Mouse (Mus musculus): ENCODE measurements around the gene Cd53. TPM values are rescaled to one million over a fixed set of nuclear protein-coding genes. Genes with fewer than 3 reads are reported as not detected.

The Cd53 gene
- polyA plus RNA-seq (2014; fragmentation: Nextera tagmentation; extraction: Ambion mirVana), result 4.3 and 7.1 TPM in 2 replicates

- ATAC-seq (ENCODE audit: insufficient number of reproducible peaks, insufficient read depth, low FRiP score, low read depth), result no peak
- Histone ChIP-seq H3K9me3 (ENCODE audit: control insufficient read depth, low read length) (0 out of 2 replicates have a peak, but pooled peaks cover 2% of the 10 kb centered on the region), H3K36me3 (ENCODE audit: control insufficient read depth, insufficient read depth, low read length) (no peaks in the 10 kb centered on the region), H3K9ac (ENCODE audit: low read length) (no peak within 1 kb of the TSS), H3K4me2 (ENCODE audit: low read length) (no peak within 1 kb of the TSS), H3K27me3 (ENCODE audit: control insufficient read depth, insufficient read depth, low read length) (no peaks in the 10 kb centered on the region), H3K27ac (replicated peaks in 1 of 2; ENCODE audit: control insufficient read depth in 1 of 2, insufficient read depth in 1 of 2, low read depth in 2 of 2, low read length in 2 of 2) (no peak within 1 kb of the TSS), H3K4me3 (ENCODE audit: control insufficient read depth in 1 of 2, insufficient read depth in 1 of 2, low read depth in 1 of 2, low read length in 2 of 2) (no peak within 1 kb of the TSS), H3K4me1 (ENCODE audit: control insufficient read depth in 2 of 2, insufficient read depth in 2 of 2, low read length in 2 of 2) (no peaks in the 10 kb centered on the region)
- 50% methylated on average over 2 of the region's 2 CpGs for WGBS
These were observed at the start of gene Cd53 for GRCm38 (mm10) chr3:106789930-106790329. Gene Cd53 (minus strand): TSS chr3:106790149.

DNA sequence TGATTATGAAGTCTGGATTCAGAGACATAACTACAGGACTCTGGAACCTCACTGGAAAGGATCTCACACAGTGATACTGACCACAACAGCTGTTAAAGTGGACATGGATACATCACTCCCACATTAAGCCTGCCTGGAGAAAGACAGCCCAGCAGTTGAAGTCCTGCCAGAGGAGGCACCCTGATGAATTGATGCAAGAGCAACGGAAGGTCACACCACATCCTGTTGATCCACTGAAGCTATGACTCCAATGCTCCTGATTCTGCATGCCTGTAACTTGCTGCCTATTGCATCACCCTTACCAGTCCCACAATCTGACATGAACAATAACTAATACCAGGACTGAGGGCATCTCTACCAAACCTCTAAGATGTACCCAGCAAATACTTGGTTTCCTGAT lies 42.2 kb upstream of the Cd53 start:
- WGBS, result 87% methylated on average over 1 of the region's 1 CpGs

DNA sequence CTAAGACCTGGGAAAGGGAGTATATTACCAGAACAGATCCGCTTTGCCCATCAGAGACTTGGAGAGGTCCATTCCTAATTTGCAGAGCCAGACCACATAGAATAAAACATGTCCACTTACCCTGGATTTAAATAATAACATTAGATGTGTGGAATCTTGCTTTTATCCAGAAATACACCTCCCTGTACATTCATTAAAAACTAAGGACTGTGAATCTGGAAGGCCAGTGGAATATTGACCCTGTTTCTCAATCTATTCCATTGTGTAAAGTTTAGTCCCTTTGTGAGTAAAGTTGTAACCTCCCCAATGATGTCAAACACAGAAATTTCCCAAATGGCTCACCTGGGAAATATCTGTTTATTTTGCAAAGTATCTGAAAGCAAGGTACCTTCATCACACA lies 36.2 kb upstream of the Cd53 start, which contains the start of gene Olfr266:
Gene Olfr266 (minus strand): TSS at position 101 of the 400 bp plus-strand sequence.
- Histone ChIP-seq H3K9me3 (ENCODE audit: control insufficient read depth, low read length) (no peaks in the 10 kb centered on the region), H3K27ac (replicated peaks in 1 of 2; ENCODE audit: control insufficient read depth in 1 of 2, insufficient read depth in 1 of 2, low read depth in 2 of 2, low read length in 2 of 2) (no peak within 1 kb of the TSS), H3K36me3 (ENCODE audit: control insufficient read depth, insufficient read depth, low read length) (no peaks in the 10 kb centered on the region), H3K4me3 (ENCODE audit: control insufficient read depth in 1 of 2, insufficient read depth in 1 of 2, low read depth in 1 of 2, low read length in 2 of 2) (no peak within 1 kb of the TSS), H3K9ac (ENCODE audit: low read length) (no peak within 1 kb of the TSS), H3K4me2 (ENCODE audit: low read length) (no peak within 1 kb of the TSS), H3K27me3 (ENCODE audit: control insufficient read depth, insufficient read depth, low read length) (no peaks in the 10 kb centered on the region), H3K4me1 (ENCODE audit: control insufficient read depth in 2 of 2, insufficient read depth in 2 of 2, low read length in 2 of 2) (no peaks in the 10 kb centered on the region)
- WGBS, result 78% methylated on average over 1 of the region's 1 CpGs
- no peak for ATAC-seq (ENCODE audit: insufficient number of reproducible peaks, insufficient read depth, low FRiP score, low read depth)

More for the DNA sequence above, 42.2 kb upstream of the Cd53 start:
- ATAC-seq (ENCODE audit: insufficient number of reproducible peaks, insufficient read depth, low FRiP score, low read depth), result no peak
- Histone ChIP-seq H3K4me2 (ENCODE audit: low read length) (no peak overlapping the region), H3K9me3 (ENCODE audit: control insufficient read depth, low read length) (no peaks in the 10 kb centered on the region), H3K27me3 (ENCODE audit: control insufficient read depth, insufficient read depth, low read length) (no peaks in the 10 kb centered on the region), H3K9ac (ENCODE audit: low read length) (no peak overlapping the region), H3K4me3 (ENCODE audit: control insufficient read depth in 1 of 2, insufficient read depth in 1 of 2, low read depth in 1 of 2, low read length in 2 of 2) (no peak overlapping the region), H3K27ac (replicated peaks in 1 of 2; ENCODE audit: control insufficient read depth in 1 of 2, insufficient read depth in 1 of 2, low read depth in 2 of 2, low read length in 2 of 2) (no peak overlapping the region), H3K4me1 (ENCODE audit: control insufficient read depth in 2 of 2, insufficient read depth in 2 of 2, low read length in 2 of 2) (no peaks in the 10 kb centered on the region), H3K36me3 (ENCODE audit: control insufficient read depth, insufficient read depth, low read length) (no peaks in the 10 kb centered on the region)

- 63% methylated on average over 2 of the region's 2 CpGs for WGBS
- no peaks in the 10 kb centered on the region for H3K36me3 ChIP-seq (ENCODE audit: control insufficient read depth, insufficient read depth, low read length)
- no peak overlapping the region for H3K9ac ChIP-seq (ENCODE audit: low read length)
- H3K4me3 ChIP-seq (ENCODE audit: control insufficient read depth in 1 of 2, insufficient read depth in 1 of 2, low read depth in 1 of 2, low read length in 2 of 2), result no peak overlapping the region
- no peaks in the 10 kb centered on the region for H3K27me3 ChIP-seq (ENCODE audit: control insufficient read depth, insufficient read depth, low read length)
- no peaks in the 10 kb centered on the region for H3K9me3 ChIP-seq (ENCODE audit: control insufficient read depth, low read length)
- no peak overlapping the region for H3K4me2 ChIP-seq (ENCODE audit: low read length)
- no peaks in the 10 kb centered on the region for H3K4me1 ChIP-seq (ENCODE audit: control insufficient read depth in 2 of 2, insufficient read depth in 2 of 2, low read length in 2 of 2)
- H3K27ac ChIP-seq (replicated peaks in 1 of 2; ENCODE audit: control insufficient read depth in 1 of 2, insufficient read depth in 1 of 2, low read depth in 2 of 2, low read length in 2 of 2), result no peak overlapping the region
- ATAC-seq (ENCODE audit: insufficient number of reproducible peaks, insufficient read depth, low FRiP score, low read depth), result no peak
These were observed 27.7 kb upstream of the Cd53 start for GRCm38 (mm10) chr3:106817676-106818075.

DNA sequence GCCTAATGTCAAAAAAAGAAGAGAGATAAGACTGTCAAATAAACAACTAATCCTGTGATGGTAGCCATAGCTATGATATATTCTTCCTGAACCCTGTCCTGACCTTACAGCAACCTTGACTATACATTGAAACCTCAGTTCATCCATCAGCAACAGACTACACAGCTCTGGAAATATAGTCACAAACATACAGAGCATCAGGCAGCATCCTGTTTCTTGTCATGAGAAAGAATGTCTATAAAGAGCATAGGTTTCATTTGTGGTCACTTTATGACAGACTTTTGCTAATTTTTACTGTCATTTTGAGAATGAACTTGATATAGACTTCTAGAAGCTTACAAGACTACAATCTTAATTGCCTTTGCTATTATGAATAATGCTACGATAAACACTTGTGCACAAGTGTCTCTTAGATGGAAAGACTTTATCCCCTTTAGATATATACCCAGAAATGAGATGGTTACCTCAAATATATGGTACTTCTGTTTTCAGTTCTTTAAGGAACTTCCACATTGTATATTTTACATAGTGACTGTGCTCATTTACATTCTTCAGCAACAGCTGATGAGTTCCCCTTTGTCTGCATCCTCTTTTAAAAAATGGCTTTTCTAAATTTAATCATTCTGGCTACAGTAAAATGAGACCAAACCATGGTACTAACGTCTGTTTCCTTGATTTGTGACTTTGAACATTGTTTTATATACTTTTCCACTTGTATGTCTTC lies 19.2 kb upstream of the Cd53 start:
- Histone ChIP-seq H3K4me3 (ENCODE audit: control insufficient read depth in 1 of 2, insufficient read depth in 1 of 2, low read depth in 1 of 2, low read length in 2 of 2) (no peak overlapping the region), H3K36me3 (ENCODE audit: control insufficient read depth, insufficient read depth, low read length) (no peaks in the 10 kb centered on the region), H3K27ac (replicated peaks in 1 of 2; ENCODE audit: control insufficient read depth in 1 of 2, insufficient read depth in 1 of 2, low read depth in 2 of 2, low read length in 2 of 2) (no peak overlapping the region), H3K4me1 (ENCODE audit: control insufficient read depth in 2 of 2, insufficient read depth in 2 of 2, low read length in 2 of 2) (no peaks in the 10 kb centered on the region), H3K9ac (ENCODE audit: low read length) (no peak overlapping the region), H3K9me3 (ENCODE audit: control insufficient read depth, low read length) (0 out of 2 replicates have a peak, but pooled peaks cover 4% of the 10 kb centered on the region), H3K4me2 (ENCODE audit: low read length) (no peak overlapping the region), H3K27me3 (ENCODE audit: control insufficient read depth, insufficient read depth, low read length) (no peaks in the 10 kb centered on the region)
- ATAC-seq (ENCODE audit: insufficient number of reproducible peaks, insufficient read depth, low FRiP score, low read depth), result no peak
- 61% methylated on average over 2 of the region's 2 CpGs for WGBS

DNA sequence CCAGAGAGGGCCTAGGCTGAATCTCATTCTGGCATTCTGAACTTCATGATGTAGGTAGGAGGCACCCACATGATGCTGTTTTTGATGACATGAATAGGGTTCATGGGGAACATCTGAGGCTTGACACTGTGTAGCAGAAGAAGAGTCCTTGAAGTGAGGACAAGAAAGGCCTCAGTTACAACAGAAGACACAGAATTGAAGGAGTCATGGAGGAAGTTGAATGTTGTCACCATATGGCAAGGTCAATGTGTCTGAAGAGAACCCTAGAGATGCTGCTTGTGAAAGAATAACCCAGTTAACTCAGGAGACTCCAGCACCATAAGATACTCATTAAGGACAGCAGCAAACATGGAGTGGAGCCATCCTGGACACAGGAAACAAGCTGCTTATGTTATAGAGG lies 8.1 kb upstream of the Cd53 start:
- H3K9me3 ChIP-seq (ENCODE audit: control insufficient read depth, low read length), result no peaks in the 10 kb centered on the region
- no peak overlapping the region for H3K4me3 ChIP-seq (ENCODE audit: control insufficient read depth in 1 of 2, insufficient read depth in 1 of 2, low read depth in 1 of 2, low read length in 2 of 2)
- H3K9ac ChIP-seq (ENCODE audit: low read length), result no peak overlapping the region

GRCm38 (mm10) chr3:106788440-106788887 lies 1.5 kb downstream of the Cd53 start:
- H3K9me3 ChIP-seq (ENCODE audit: control insufficient read depth, low read length), result 0 out of 2 replicates have a peak, but pooled peaks cover 2% of the 10 kb centered on the region
- no peak overlapping the region for H3K9ac ChIP-seq (ENCODE audit: low read length)
- 29% methylated on average over 2 of the region's 2 CpGs for WGBS
- no peak for ATAC-seq (ENCODE audit: insufficient number of reproducible peaks, insufficient read depth, low FRiP score, low read depth)
- no peak overlapping the region for H3K4me3 ChIP-seq (ENCODE audit: control insufficient read depth in 1 of 2, insufficient read depth in 1 of 2, low read depth in 1 of 2, low read length in 2 of 2)
- no peak overlapping the region for H3K4me2 ChIP-seq (ENCODE audit: low read length)
- no peaks in the 10 kb centered on the region for H3K27me3 ChIP-seq (ENCODE audit: control insufficient read depth, insufficient read depth, low read length)
- H3K4me1 ChIP-seq (ENCODE audit: control insufficient read depth in 2 of 2, insufficient read depth in 2 of 2, low read length in 2 of 2), result no peaks in the 10 kb centered on the region
- no peaks in the 10 kb centered on the region for H3K36me3 ChIP-seq (ENCODE audit: control insufficient read depth, insufficient read depth, low read length)
- H3K27ac ChIP-seq (replicated peaks in 1 of 2; ENCODE audit: control insufficient read depth in 1 of 2, insufficient read depth in 1 of 2, low read depth in 2 of 2, low read length in 2 of 2), result peak overlapping the region in 1 of 2 experiments; percentile 35; a peak in 2 of 4 replicates

More for the DNA sequence above, 8.1 kb upstream of the Cd53 start:
- ATAC-seq (ENCODE audit: insufficient number of reproducible peaks, insufficient read depth, low FRiP score, low read depth), result no peak
- no peaks in the 10 kb centered on the region for H3K27me3 ChIP-seq (ENCODE audit: control insufficient read depth, insufficient read depth, low read length)
- no peak overlapping the region for H3K4me2 ChIP-seq (ENCODE audit: low read length)
- no peaks in the 10 kb centered on the region for H3K4me1 ChIP-seq (ENCODE audit: control insufficient read depth in 2 of 2, insufficient read depth in 2 of 2, low read length in 2 of 2)
- no peak overlapping the region for H3K27ac ChIP-seq (replicated peaks in 1 of 2; ENCODE audit: control insufficient read depth in 1 of 2, insufficient read depth in 1 of 2, low read depth in 2 of 2, low read length in 2 of 2)
- H3K36me3 ChIP-seq (ENCODE audit: control insufficient read depth, insufficient read depth, low read length), result no peaks in the 10 kb centered on the region
